ENCODE assay signal across 8 mouse cellular contexts in the genomic region with DNA sequence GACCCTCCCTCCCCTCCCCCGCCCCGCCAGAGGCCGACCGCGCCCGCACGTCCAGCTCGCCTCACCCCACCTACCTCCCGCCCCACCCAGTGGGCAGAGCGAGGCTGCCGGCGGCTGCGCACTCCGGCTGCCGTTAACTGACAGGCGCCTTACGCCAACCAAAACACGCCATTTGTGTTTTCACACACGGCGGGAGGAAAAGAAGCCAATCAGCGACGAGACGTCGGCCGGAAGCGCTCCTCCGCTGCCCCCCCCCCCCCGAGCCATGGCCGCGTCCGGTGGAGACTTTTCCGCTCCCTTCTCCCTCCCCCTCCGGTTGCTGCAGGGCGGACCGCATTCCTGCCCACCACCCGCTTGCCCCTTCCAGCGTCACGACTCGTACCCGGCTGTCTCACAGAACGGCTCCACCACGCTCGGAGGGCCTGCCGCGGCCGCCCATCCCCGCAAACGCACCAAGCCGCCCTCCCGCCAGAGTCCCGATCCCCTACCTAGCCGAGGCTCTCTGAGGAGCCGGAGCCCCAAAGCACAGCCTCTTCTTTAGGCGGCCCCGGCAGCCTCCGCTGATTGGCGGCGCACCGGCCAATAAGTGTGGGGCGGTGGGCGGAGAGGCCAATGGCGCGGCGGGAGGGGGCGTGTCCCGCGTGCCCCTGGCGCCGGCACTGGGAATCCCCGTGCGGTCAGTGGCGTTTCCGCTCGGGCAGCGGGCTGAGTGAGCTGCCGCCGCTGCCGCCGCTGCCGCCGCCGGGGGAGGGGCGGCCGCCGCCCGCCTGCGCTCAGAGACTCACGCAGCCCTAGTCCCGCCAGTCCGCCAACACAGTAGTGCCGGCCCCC. TPM values are rescaled to one million over a fixed set of nuclear protein-coding genes. Genes with fewer than 3 reads are reported as not detected.
DNase-seq lines count a peak whose midpoint lies in the region; ATAC-seq and TF ChIP-seq lines count a peak whose summit lies in the region.

A gene (plus strand): TSS at position 680 of the 831 bp plus-strand sequence.

- peak; percentile 95 for ATAC-seq in embryonic facial prominence, embryonic 13.5 days (ENCODE audit: insufficient number of reproducible peaks, insufficient read depth, low FRiP score, low TSS enrichment, low read depth)
- peak; percentile 91 for ATAC-seq in limb, embryonic 12.5 days (ENCODE audit: insufficient number of reproducible peaks, insufficient read depth, low FRiP score, low TSS enrichment, low read depth)
- peak; percentile 96 for ATAC-seq in midbrain, embryonic 15.5 days (replicated peaks)

- under 1% methylated on average over 84 of the region's 91 CpGs for WGBS in embryonic facial prominence, embryonic 13.5 days
- 1% methylated on average over 84 of the region's 91 CpGs for WGBS in kidney, adult 2 months
- WGBS in limb, embryonic 12.5 days, result under 1% methylated on average over 86 of the region's 91 CpGs
- under 1% methylated on average over 86 of the region's 91 CpGs for WGBS in midbrain, embryonic 15.5 days
- WGBS in spleen, adult 2 months, result under 1% methylated on average over 83 of the region's 91 CpGs

- TF ChIP-seq CTCF in kidney, adult 2 months (conservative IDR thresholded peaks at IDR 0.05; ENCODE audit: insufficient read depth, insufficient read length, low read depth, low read length), result no peak
- TF ChIP-seq CTCF in spleen, adult 2 months (IDR thresholded peaks at IDR 0.05; ENCODE audit: extremely low read depth, insufficient read depth, insufficient read length, insufficient replicate concordance), result no peak

- peak; percentile 99 for DNase-seq in 3134 (ENCODE audit: extremely low read depth, insufficient read length, low spot score)
- peak; percentile 98 to 99 for DNase-seq in adrenal gland, postnatal 36 days
- DNase-seq in heart, adult 18-20 months, result peak; percentile 97 to 99
- DNase-seq in kidney, adult 2 months, result peak; percentile 99
- peak; percentile 94 to 97 for DNase-seq in spleen, adult 2 months (ENCODE audit: low read depth in 1 of 2, low spot score in 2 of 2)

- H3K9me3 ChIP-seq in embryonic facial prominence, embryonic 13.5 days, result no peaks in the 10 kb centered on the region
- no peaks in the 10 kb centered on the region for H3K9me3 ChIP-seq in limb, embryonic 12.5 days
- H3K9me3 ChIP-seq in midbrain, embryonic 15.5 days, result no peaks in the 10 kb centered on the region

- no peaks in the 10 kb centered on the region for H3K27me3 ChIP-seq in embryonic facial prominence, embryonic 13.5 days
- H3K27me3 ChIP-seq in kidney, adult 2 months (replicated peaks; ENCODE audit: control insufficient read depth, insufficient read depth, low read length), result no peaks in the 10 kb centered on the region
- no peaks in the 10 kb centered on the region for H3K27me3 ChIP-seq in limb, embryonic 12.5 days
- no peaks in the 10 kb centered on the region for H3K27me3 ChIP-seq in midbrain, embryonic 15.5 days (replicated peaks)
- no peaks in the 10 kb centered on the region for H3K27me3 ChIP-seq in spleen, adult 2 months (ENCODE audit: control insufficient read depth, insufficient read depth, low read length)

- peaks cover 26% of the 10 kb centered on the region for H3K4me1 ChIP-seq in embryonic facial prominence, embryonic 13.5 days
- H3K4me1 ChIP-seq in kidney, adult 2 months (ENCODE audit: control insufficient read depth, insufficient read depth, low read length), result peaks cover 7% of the 10 kb centered on the region
- H3K4me1 ChIP-seq in limb, embryonic 12.5 days (replicated peaks), result peaks cover 38% of the 10 kb centered on the region
- peaks cover 49% of the 10 kb centered on the region for H3K4me1 ChIP-seq in midbrain, embryonic 15.5 days
- peaks cover 3% of the 10 kb centered on the region for H3K4me1 ChIP-seq in spleen, adult 2 months (ENCODE audit: control insufficient read depth, insufficient read depth, insufficient read length)

- peak within 1 kb of the TSS; percentile 100 for H3K27ac ChIP-seq in embryonic facial prominence, embryonic 13.5 days
- peak within 1 kb of the TSS; percentile 100 for H3K27ac ChIP-seq in kidney, adult 2 months (ENCODE audit: insufficient read depth, low read depth, low read length)
- peak within 1 kb of the TSS; percentile 99 for H3K27ac ChIP-seq in limb, embryonic 12.5 days
- peak within 1 kb of the TSS; percentile 100 for H3K27ac ChIP-seq in midbrain, embryonic 15.5 days
- peak within 1 kb of the TSS; percentile 99 for H3K27ac ChIP-seq in spleen, adult 2 months (ENCODE audit: insufficient read depth, low read length)

- H3K4me2 ChIP-seq in embryonic facial prominence, embryonic 13.5 days, result peak within 1 kb of the TSS; percentile 93
- peak within 1 kb of the TSS; percentile 91 for H3K4me2 ChIP-seq in limb, embryonic 12.5 days
- peak within 1 kb of the TSS; percentile 91 for H3K4me2 ChIP-seq in midbrain, embryonic 15.5 days

- H3K9ac ChIP-seq in embryonic facial prominence, embryonic 13.5 days, result peak within 1 kb of the TSS; percentile 99
- peak within 1 kb of the TSS; percentile 99 for H3K9ac ChIP-seq in limb, embryonic 12.5 days (replicated peaks)
- H3K9ac ChIP-seq in midbrain, embryonic 15.5 days, result peak within 1 kb of the TSS; percentile 98

- peak; percentile 54 for TF ChIP-seq POLR2A in kidney, adult 2 months (IDR thresholded peaks at IDR 0.05; ENCODE audit: low read depth, low read length)
- peak; percentile 93 for TF ChIP-seq POLR2A in spleen, adult 2 months (IDR thresholded peaks at IDR 0.05; ENCODE audit: low read depth, low read length)

- no peaks in the 10 kb centered on the region for H3K36me3 ChIP-seq in embryonic facial prominence, embryonic 13.5 days
- H3K36me3 ChIP-seq in kidney, adult 2 months (ENCODE audit: control insufficient read depth, insufficient read depth, low read length), result no peaks in the 10 kb centered on the region
- no peaks in the 10 kb centered on the region for H3K36me3 ChIP-seq in limb, embryonic 12.5 days
- H3K36me3 ChIP-seq in midbrain, embryonic 15.5 days (replicated peaks), result no peaks in the 10 kb centered on the region
- H3K36me3 ChIP-seq in spleen, adult 2 months (ENCODE audit: control insufficient read depth, insufficient read depth, low read length), result no peaks in the 10 kb centered on the region

- peak within 1 kb of the TSS; percentile 92 for H3K4me3 ChIP-seq in embryonic facial prominence, embryonic 13.5 days
- H3K4me3 ChIP-seq in kidney, adult 2 months (ENCODE audit: insufficient read depth, low read depth, low read length), result peak within 1 kb of the TSS; percentile 99
- H3K4me3 ChIP-seq in limb, embryonic 12.5 days (replicated peaks), result peak within 1 kb of the TSS; percentile 94
- H3K4me3 ChIP-seq in midbrain, embryonic 15.5 days, result peak within 1 kb of the TSS; percentile 94
- peak within 1 kb of the TSS; percentile 88 for H3K4me3 ChIP-seq in spleen, adult 2 months (ENCODE audit: extremely low read depth, insufficient read depth, insufficient read length)

RNA-seq across cellular contexts. Expression of the gene that starts here (rescaled TPM):
- total RNA-seq in adrenal gland, postnatal 36 days (2021), result 10 to 100 TPM; 87.7 to 88.4 TPM
- 84.0 and 91.0 TPM in 2 replicates for polyA plus RNA-seq in embryonic facial prominence, embryonic 13.5 days (2015; fragmentation: Nextera tagmentation; extraction: Ambion mirVana)
- 10 to 100 TPM; 27.0 to 31.5 TPM for total RNA-seq in heart, adult 18-20 months (2021)
- polyA plus RNA-seq in kidney, adult 2 months (2012; rRNA removed), result 16.8 and 17.9 TPM in 2 replicates
- polyA plus RNA-seq in limb, embryonic 12.5 days (2016; fragmentation: Nextera tagmentation; extraction: Ambion mirVana), result 74.4 and 78.2 TPM in 2 replicates
- polyA plus RNA-seq in midbrain, embryonic 15.5 days (2015; fragmentation: Nextera tagmentation; extraction: Ambion mirVana), result 46.8 and 47.1 TPM in 2 replicates
- 22.4 and 22.5 TPM in 2 replicates for polyA plus RNA-seq in spleen, adult 2 months (2012; rRNA removed)

Comparison
In these comparisons a context has a peak if more than half of its experiments do, and no peak if none do; other contexts are left out.
1. Peak in every context shown above with its lines: DNase-seq, ATAC-seq, H3K4me3 ChIP-seq and H3K27ac ChIP-seq.